Mouse (Mus musculus): ENCODE data around the gene Tra2a.
"Not testable (repeated sequence)": the region's sequence is repeated elsewhere in the genome, so short reads cannot be mapped to it uniquely, and the experiment has no call there.

- TF ChIP-seq CTCF (IDR thresholded peaks at IDR 0.05; ENCODE audit: low read depth, low read length); POLR2A (IDR thresholded peaks at IDR 0.05; ENCODE audit: extremely low read depth, insufficient read depth, low read length): not testable (repeated sequence)
Observed at GRCm38 (mm10) chr6:49264446-49264845, 613 bp upstream of the Tra2a start.

Measured in liver, adult 2 months (tissue).